Mouse (Mus musculus): ENCODE data around the gene Nos2. TPM values are rescaled to one million over a fixed set of nuclear protein-coding genes. Genes with fewer than 3 reads are reported as not detected.

Nos2 gene
- polyA plus RNA-seq, 1 experiment from 2014 or later = 5.3 TPM

DNA sequence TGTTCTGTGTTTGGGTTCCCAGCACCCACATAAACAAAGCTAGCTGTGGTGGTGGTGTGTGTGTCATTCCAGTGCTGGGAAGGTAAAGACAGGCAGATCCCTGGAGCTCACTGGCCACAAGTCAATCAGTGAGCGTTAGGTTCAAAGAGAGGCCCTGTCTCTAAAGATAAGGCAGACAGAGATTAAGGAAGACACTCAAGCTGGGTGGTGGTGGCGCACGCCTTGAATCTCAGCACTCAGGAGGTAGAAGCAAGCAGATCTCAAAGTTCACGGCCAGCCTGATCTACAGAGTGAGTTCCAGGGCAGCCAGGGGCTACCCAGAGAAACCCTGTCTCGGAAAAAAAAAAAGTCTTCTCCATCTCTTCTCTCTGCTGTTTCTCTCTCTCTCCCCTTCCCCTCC, 40.6 kb downstream of the Nos2 start:
- no peak overlapping the region for H3K4me3 ChIP-seq (ENCODE audit: low read depth, low read length)
- 47% methylated on average over 5 of the region's 5 CpGs for WGBS
- ATAC-seq = no peak

DNA sequence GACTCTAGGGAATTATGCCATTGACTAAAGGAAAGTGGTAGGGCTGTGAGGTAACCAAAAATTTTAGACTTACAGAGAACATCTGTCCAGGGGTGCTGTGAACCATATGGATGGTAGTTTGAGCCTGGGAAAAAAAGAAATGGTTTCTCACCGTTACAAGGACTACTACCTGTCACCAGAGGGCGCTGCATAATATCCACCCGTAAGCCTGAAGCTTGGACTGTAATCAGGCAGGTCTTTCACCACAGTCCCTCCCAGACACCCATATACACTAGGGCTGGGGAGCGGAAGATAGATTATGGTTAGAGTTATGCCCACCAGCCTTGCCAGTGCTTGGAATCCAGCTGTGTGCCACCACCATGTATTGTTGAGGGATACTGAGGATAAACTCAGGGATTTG, 46.8 kb downstream of the Nos2 start:
- Histone ChIP-seq H3K4me1 (ENCODE audit: insufficient read depth, low read depth, low read length) (no peaks in the 10 kb centered on the region), H3K27me3 (replicated peaks; ENCODE audit: insufficient read depth, low read length) (no peaks in the 10 kb centered on the region), H3K9ac (replicated peaks; ENCODE audit: low read depth) (no peak overlapping the region), H3K9me3 (ENCODE audit: low read length) (no peaks in the 10 kb centered on the region), H3K4me2 (replicated peaks; ENCODE audit: low read depth, low read length) (no peak overlapping the region), H3K4me3 (ENCODE audit: low read depth, low read length) (no peak overlapping the region), H3K36me3 (ENCODE audit: insufficient read depth, low read length) (peaks cover 24% of the 10 kb centered on the region; the same call in 1 of the 2 replicates), H3K27ac (ENCODE audit: low read length) (no peak overlapping the region)
- 22% methylated on average over 4 of the region's 4 CpGs for WGBS
- DNase-seq (ENCODE audit: low spot score) (peak; percentile 81), ATAC-seq (no peak)
- no peak for TF ChIP-seq EP300 (IDR thresholded peaks at IDR 0.05)
- TF ChIP-seq CTCF (IDR thresholded peaks at IDR 0.05) = peak; percentile 80

More for the DNA sequence above, 40.6 kb downstream of the Nos2 start:
- H3K36me3 ChIP-seq (ENCODE audit: insufficient read depth, low read length) = 0 out of 2 replicates have a peak, but pooled peaks cover 6% of the 10 kb centered on the region
- H3K4me2 ChIP-seq (replicated peaks; ENCODE audit: low read depth, low read length) = no peak overlapping the region
- TF ChIP-seq CTCF (IDR thresholded peaks at IDR 0.05) = no peak
- no peak for TF ChIP-seq EP300 (IDR thresholded peaks at IDR 0.05)
- H3K27ac ChIP-seq (ENCODE audit: low read length) = no peak overlapping the region
- DNase-seq (ENCODE audit: low spot score) = no peak
- no peaks in the 10 kb centered on the region for H3K9me3 ChIP-seq (ENCODE audit: low read length)
- H3K9ac ChIP-seq (replicated peaks; ENCODE audit: low read depth) = no peak overlapping the region
- no peaks in the 10 kb centered on the region for H3K27me3 ChIP-seq (replicated peaks; ENCODE audit: insufficient read depth, low read length)
- no peaks in the 10 kb centered on the region for H3K4me1 ChIP-seq (ENCODE audit: insufficient read depth, low read depth, low read length)

GRCm38 (mm10) chr11:78968121-78968520, 47.5 kb downstream of the Nos2 start:
- ATAC-seq (no peak), DNase-seq (ENCODE audit: low spot score) (no peak)
- Histone ChIP-seq H3K4me1 (ENCODE audit: insufficient read depth, low read depth, low read length) (no peaks in the 10 kb centered on the region), H3K4me3 (ENCODE audit: low read depth, low read length) (no peak overlapping the region), H3K36me3 (ENCODE audit: insufficient read depth, low read length) (peaks cover 18% of the 10 kb centered on the region; the same call in 1 of the 2 replicates), H3K27ac (ENCODE audit: low read length) (no peak overlapping the region), H3K4me2 (replicated peaks; ENCODE audit: low read depth, low read length) (no peak overlapping the region), H3K9ac (replicated peaks; ENCODE audit: low read depth) (no peak overlapping the region), H3K27me3 (replicated peaks; ENCODE audit: insufficient read depth, low read length) (no peaks in the 10 kb centered on the region), H3K9me3 (ENCODE audit: low read length) (no peaks in the 10 kb centered on the region)
- TF ChIP-seq EP300 (IDR thresholded peaks at IDR 0.05) = no peak
- TF ChIP-seq CTCF (IDR thresholded peaks at IDR 0.05) = no peak
- WGBS = 56% methylated on average over 4 of the region's 4 CpGs

GRCm38 (mm10) chr11:78971096-78971495, 50.5 kb downstream of the Nos2 start:
- Histone ChIP-seq H3K9me3 (ENCODE audit: low read length) (no peaks in the 10 kb centered on the region), H3K27me3 (replicated peaks; ENCODE audit: insufficient read depth, low read length) (no peaks in the 10 kb centered on the region), H3K9ac (replicated peaks; ENCODE audit: low read depth) (no peak overlapping the region), H3K4me1 (ENCODE audit: insufficient read depth, low read depth, low read length) (no peaks in the 10 kb centered on the region), H3K27ac (ENCODE audit: low read length) (no peak overlapping the region), H3K4me3 (ENCODE audit: low read depth, low read length) (no peak overlapping the region), H3K36me3 (ENCODE audit: insufficient read depth, low read length) (peaks cover 22% of the 10 kb centered on the region), H3K4me2 (replicated peaks; ENCODE audit: low read depth, low read length) (no peak overlapping the region)
- WGBS = 76% methylated on average over 8 of the region's 8 CpGs
- no peak for TF ChIP-seq CTCF (IDR thresholded peaks at IDR 0.05)
- TF ChIP-seq EP300 (IDR thresholded peaks at IDR 0.05) = no peak
- ATAC-seq (no peak), DNase-seq (ENCODE audit: low spot score) (no peak)

- no peak for TF ChIP-seq EP300 (IDR thresholded peaks at IDR 0.05)
- ATAC-seq = no peak
- no peaks in the 10 kb centered on the region for H3K27me3 ChIP-seq (replicated peaks; ENCODE audit: insufficient read depth, low read length)
Observed at GRCm38 (mm10) chr11:78971746-78972145, 51.2 kb downstream of the Nos2 start.

DNA sequence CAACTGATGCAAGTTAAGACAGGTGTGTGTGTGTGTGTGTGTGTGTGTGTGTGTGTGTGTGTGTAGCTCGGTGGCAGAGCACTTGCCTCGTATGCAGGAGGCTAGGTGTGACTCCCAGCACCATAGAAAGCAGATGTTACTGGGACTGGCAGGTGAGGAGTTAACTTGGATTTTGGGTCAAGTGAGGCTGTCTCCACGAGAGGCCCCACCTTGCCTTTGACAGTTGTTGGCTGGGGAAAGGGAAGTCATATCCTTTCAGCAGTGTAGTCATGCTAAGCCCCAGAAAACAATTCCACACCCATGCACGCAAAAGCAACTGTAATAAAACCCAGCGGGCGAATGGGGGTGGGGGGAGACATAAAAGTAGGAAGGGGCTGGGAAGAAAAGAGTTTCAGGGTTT, 51.7 kb downstream of the Nos2 start:
- Histone ChIP-seq H3K4me3 (ENCODE audit: low read depth, low read length) (no peak overlapping the region), H3K9me3 (ENCODE audit: low read length) (no peaks in the 10 kb centered on the region), H3K36me3 (ENCODE audit: insufficient read depth, low read length) (peaks cover 18% of the 10 kb centered on the region), H3K27me3 (replicated peaks; ENCODE audit: insufficient read depth, low read length) (no peaks in the 10 kb centered on the region), H3K9ac (replicated peaks; ENCODE audit: low read depth) (no peak overlapping the region), H3K4me2 (replicated peaks; ENCODE audit: low read depth, low read length) (no peak overlapping the region), H3K27ac (ENCODE audit: low read length) (no peak overlapping the region), H3K4me1 (ENCODE audit: insufficient read depth, low read depth, low read length) (no peaks in the 10 kb centered on the region)
- DNase-seq (ENCODE audit: low spot score) (no peak), ATAC-seq (no peak)
- WGBS = 54% methylated on average over 6 of the region's 6 CpGs
- TF ChIP-seq CTCF (IDR thresholded peaks at IDR 0.05) = no peak
- TF ChIP-seq EP300 (IDR thresholded peaks at IDR 0.05) = no peak

More at GRCm38 (mm10) chr11:78971746-78972145, 51.2 kb downstream of the Nos2 start:
- WGBS = 83% methylated on average over 3 of the region's 3 CpGs
- H3K9me3 ChIP-seq (ENCODE audit: low read length) = no peaks in the 10 kb centered on the region
- no peak overlapping the region for H3K4me2 ChIP-seq (replicated peaks; ENCODE audit: low read depth, low read length)
- H3K4me3 ChIP-seq (ENCODE audit: low read depth, low read length) = no peak overlapping the region
- no peak for DNase-seq (ENCODE audit: low spot score)
- no peaks in the 10 kb centered on the region for H3K4me1 ChIP-seq (ENCODE audit: insufficient read depth, low read depth, low read length)
- H3K27ac ChIP-seq (ENCODE audit: low read length) = no peak overlapping the region
- H3K9ac ChIP-seq (replicated peaks; ENCODE audit: low read depth) = no peak overlapping the region
- H3K36me3 ChIP-seq (ENCODE audit: insufficient read depth, low read length) = peaks cover 21% of the 10 kb centered on the region

DNA sequence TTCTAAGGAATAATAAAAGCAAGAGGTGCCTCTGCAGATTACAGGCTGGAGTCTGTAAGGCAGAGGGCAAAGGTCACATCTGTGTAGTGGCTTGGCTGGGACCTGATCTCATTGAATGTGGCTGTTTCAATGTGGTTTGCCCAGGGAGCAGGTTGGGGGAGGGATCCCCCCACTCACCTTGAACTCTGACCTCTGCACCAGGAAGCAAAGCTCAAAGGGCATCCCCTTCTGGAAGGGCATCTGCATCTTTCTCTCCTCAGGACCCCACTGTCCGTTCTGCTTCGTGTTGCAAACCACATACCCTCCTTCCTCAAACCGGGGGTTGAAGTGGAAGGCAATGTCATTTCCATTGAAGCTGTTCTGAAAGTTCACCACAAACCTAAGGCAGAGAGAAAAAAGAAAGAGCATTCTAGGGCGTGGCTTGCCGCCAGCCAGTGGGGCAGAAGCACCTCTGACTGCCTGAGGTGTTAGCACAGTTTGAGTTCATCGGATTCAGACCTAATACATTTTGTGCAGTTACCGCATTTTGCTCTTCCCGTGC, 52.3 kb downstream of the Nos2 start:
- 54% methylated on average over 8 of the region's 8 CpGs for WGBS
- Histone ChIP-seq H3K9ac (replicated peaks; ENCODE audit: low read depth) (no peak overlapping the region), H3K4me3 (ENCODE audit: low read depth, low read length) (no peak overlapping the region), H3K4me2 (replicated peaks; ENCODE audit: low read depth, low read length) (no peak overlapping the region), H3K4me1 (ENCODE audit: insufficient read depth, low read depth, low read length) (no peaks in the 10 kb centered on the region), H3K9me3 (ENCODE audit: low read length) (no peaks in the 10 kb centered on the region), H3K36me3 (ENCODE audit: insufficient read depth, low read length) (peaks cover 18% of the 10 kb centered on the region), H3K27me3 (replicated peaks; ENCODE audit: insufficient read depth, low read length) (no peaks in the 10 kb centered on the region), H3K27ac (ENCODE audit: low read length) (no peak overlapping the region)
- peak; percentile 8; the same call in 1 of the 2 replicates for ATAC-seq
- no peak for DNase-seq (ENCODE audit: low spot score)
- TF ChIP-seq CTCF (IDR thresholded peaks at IDR 0.05) = no peak
- no peak for TF ChIP-seq EP300 (IDR thresholded peaks at IDR 0.05)
